Mouse (Mus musculus): ENCODE measurements around the gene Mdfic. TPM values are rescaled to one million over a fixed set of nuclear protein-coding genes. Genes with fewer than 3 reads are reported as not detected.

The Mdfic gene
- total RNA-seq, 2 experiments from 2014 or later, result 2.4 to 2.9 TPM

- intact Hi-C loops (cut with DNase I), result no loop called here
Measured at GRCm38 (mm10) chr6:15777070-15777469, 56.6 kb downstream of the Mdfic start.

GRCm38 (mm10) chr6:15780127-15780526 is 59.7 kb downstream of the Mdfic start:
- no peak for DNase-seq (ENCODE audit: low spot score in 2 of 2)
- intact Hi-C loops (cut with DNase I), result no loop called here

More at GRCm38 (mm10) chr6:15777070-15777469, 56.6 kb downstream of the Mdfic start:
- DNase-seq (ENCODE audit: low spot score in 2 of 2), result no peak

- DNase-seq (ENCODE audit: low spot score in 2 of 2), result peak in 1 of 2 experiments; percentile 40
- intact Hi-C loops (cut with DNase I), result no loop called here
Measured at GRCm38 (mm10) chr6:15780688-15781087, 60.2 kb downstream of the Mdfic start.

- DNase-seq (ENCODE audit: low spot score in 2 of 2), result peak; percentile 59 to 73
- intact Hi-C loops (cut with DNase I), result loop anchor here (10.0 kb wide), 1 partner anchor 885 kb away; the partner anchor contains the start of gene Foxp2
Measured at GRCm38 (mm10) chr6:15789523-15790500, 69.4 kb downstream of the Mdfic start.

GRCm38 (mm10) chr6:15792680-15793601 is 72.5 kb downstream of the Mdfic start:
- no peak for DNase-seq (ENCODE audit: low spot score in 2 of 2)
- intact Hi-C loops (cut with DNase I), result loop anchor here (10.0 kb wide), 1 partner anchor 888 kb away; the partner anchor contains the start of gene Foxp2

- DNase-seq (ENCODE audit: low spot score in 2 of 2), result no peak
- intact Hi-C loops (cut with DNase I), result loop anchor here (10.0 kb wide), 1 partner anchor 889 kb away; the partner anchor contains the start of gene Foxp2
Measured at GRCm38 (mm10) chr6:15793602-15794345, 73.3 kb downstream of the Mdfic start.

GRCm38 (mm10) chr6:15794801-15795200 is 74.3 kb downstream of the Mdfic start:
- intact Hi-C loops (cut with DNase I), result loop anchor here (10.0 kb wide), 1 partner anchor 890 kb away; the partner anchor contains the start of gene Foxp2
- no peak for DNase-seq (ENCODE audit: low spot score in 2 of 2)

- intact Hi-C loops (cut with DNase I), result no loop called here
- DNase-seq (ENCODE audit: low spot score in 2 of 2), result no peak
Measured at GRCm38 (mm10) chr6:15807382-15807781, 86.9 kb downstream of the Mdfic start.

- intact Hi-C loops (cut with DNase I), result no loop called here
- no peak for DNase-seq (ENCODE audit: low spot score in 2 of 2)
Measured at GRCm38 (mm10) chr6:15825236-15825635, 104.8 kb downstream of the Mdfic start.

- DNase-seq (ENCODE audit: low spot score in 2 of 2), result no peak
- intact Hi-C loops (cut with DNase I), result no loop called here
Measured at GRCm38 (mm10) chr6:15829812-15830211, 109.4 kb downstream of the Mdfic start.

- intact Hi-C loops (cut with DNase I), result no loop called here
- no peak for DNase-seq (ENCODE audit: low spot score in 2 of 2)
Measured at GRCm38 (mm10) chr6:15830651-15831050, 110.2 kb downstream of the Mdfic start.

- no peak for DNase-seq (ENCODE audit: low spot score in 2 of 2)
- intact Hi-C loops (cut with DNase I), result no loop called here
Measured at GRCm38 (mm10) chr6:15837695-15838094, 117.2 kb downstream of the Mdfic start.

GRCm38 (mm10) chr6:15839831-15840230 is 119.4 kb downstream of the Mdfic start:
- DNase-seq (ENCODE audit: low spot score in 2 of 2), result no peak
- intact Hi-C loops (cut with DNase I), result no loop called here

GRCm38 (mm10) chr6:15840429-15840828 is 120.0 kb downstream of the Mdfic start:
- no peak for DNase-seq (ENCODE audit: low spot score in 2 of 2)
- intact Hi-C loops (cut with DNase I), result no loop called here

- intact Hi-C loops (cut with DNase I), result no loop called here
- peak in 1 of 2 experiments; percentile 6 for DNase-seq (ENCODE audit: low spot score in 2 of 2)
Measured at GRCm38 (mm10) chr6:15841476-15842209, 121.2 kb downstream of the Mdfic start.

GRCm38 (mm10) chr6:15843295-15843694 is 122.8 kb downstream of the Mdfic start:
- intact Hi-C loops (cut with DNase I), result no loop called here

GRCm38 (mm10) chr6:15845711-15846342 is 125.4 kb downstream of the Mdfic start:
- DNase-seq (ENCODE audit: low spot score in 2 of 2), result no peak
- intact Hi-C loops (cut with DNase I), result no loop called here

More at GRCm38 (mm10) chr6:15843295-15843694, 122.8 kb downstream of the Mdfic start:
- DNase-seq (ENCODE audit: low spot score in 2 of 2), result no peak

All from left cerebral cortex, postnatal 14 days (tissue).